Mouse (Mus musculus) thymus, adult 18-20 months (tissue): ENCODE results near the gene Olfr1140.

ENCODE experiments used
- DNase-seq, 2 experiments: peaks; one replicate each; pipeline ENCODE4 v3.0.0; 2022; ENCODE audit warnings: mixed read lengths in 2 of 2

Gene Olfr1140

DNA sequence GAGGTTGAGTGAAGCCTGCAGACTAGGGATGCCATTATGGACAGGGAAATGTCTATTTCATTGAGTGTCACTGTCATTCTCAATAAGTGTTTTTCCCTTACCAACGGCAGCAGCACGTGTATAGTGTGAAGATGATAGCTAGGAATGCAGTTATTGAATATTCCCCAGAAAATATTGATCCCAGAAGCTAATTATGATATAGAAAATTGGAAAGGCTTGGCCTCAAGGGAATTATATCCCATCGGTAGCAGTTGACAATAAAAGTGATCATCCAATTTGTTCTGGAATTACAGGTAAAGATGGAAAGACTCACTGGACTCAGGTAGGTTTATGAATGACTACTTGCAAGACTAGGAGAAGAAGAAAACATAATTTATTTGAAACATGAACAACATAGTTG lies at the start of gene Olfr1140:
Olfr1140 (plus strand) TSS at position 301 of the 400 bp plus-strand sequence.
- DNase-seq = no peak

DNA sequence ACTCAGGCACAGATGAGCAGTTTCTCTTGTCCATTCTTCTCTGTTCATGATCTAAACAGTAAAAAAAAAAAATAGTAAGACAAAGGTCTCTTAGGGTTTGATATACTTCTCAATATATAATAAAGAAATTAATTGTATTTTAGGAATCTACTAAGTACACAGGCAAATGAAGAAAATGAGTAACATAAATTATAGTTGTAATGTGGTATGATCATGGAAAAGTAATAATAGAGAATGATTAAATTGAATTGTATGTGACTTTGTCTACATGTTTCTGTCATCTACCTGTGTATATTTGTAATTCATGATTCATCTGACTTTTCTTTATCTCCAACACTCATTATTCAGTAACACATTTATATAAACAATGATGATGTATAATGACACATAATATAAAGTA lies 49.7 kb upstream of the Olfr1140 start, which contains the start of gene Olfr1136:
Olfr1136 (minus strand) TSS at position 101 of the 400 bp plus-strand sequence.
- no peak for DNase-seq

GRCm38 (mm10) chr2:87713079-87713478 lies 30.5 kb upstream of the Olfr1140 start, which contains the start of gene Olfr1137:
Olfr1137 (minus strand) TSS chr2:87713179.
- DNase-seq = no peak

DNA sequence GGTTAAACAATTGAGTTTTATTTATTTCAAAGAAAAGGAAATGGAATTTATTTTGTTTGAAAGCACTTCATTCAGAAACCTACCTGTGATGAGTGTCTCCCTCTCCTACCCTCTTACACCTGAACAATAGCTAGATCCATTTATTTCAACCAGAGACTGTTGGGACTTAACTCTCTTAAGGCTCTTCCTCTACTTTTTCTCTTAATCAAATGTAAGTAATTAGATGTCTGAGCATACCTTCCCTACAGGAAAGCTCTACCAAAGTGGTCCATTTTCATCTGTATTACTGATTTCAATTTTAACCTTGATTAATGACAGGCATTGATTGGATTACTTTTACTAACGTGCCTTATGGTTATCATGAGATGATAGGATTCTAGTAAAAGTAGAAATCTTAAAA lies 3.7 kb upstream of the Olfr1140 start, which contains the start of gene Olfr1138:
Olfr1138 (minus strand) TSS at position 101 of the 400 bp plus-strand sequence.
- DNase-seq = no peak

DNA sequence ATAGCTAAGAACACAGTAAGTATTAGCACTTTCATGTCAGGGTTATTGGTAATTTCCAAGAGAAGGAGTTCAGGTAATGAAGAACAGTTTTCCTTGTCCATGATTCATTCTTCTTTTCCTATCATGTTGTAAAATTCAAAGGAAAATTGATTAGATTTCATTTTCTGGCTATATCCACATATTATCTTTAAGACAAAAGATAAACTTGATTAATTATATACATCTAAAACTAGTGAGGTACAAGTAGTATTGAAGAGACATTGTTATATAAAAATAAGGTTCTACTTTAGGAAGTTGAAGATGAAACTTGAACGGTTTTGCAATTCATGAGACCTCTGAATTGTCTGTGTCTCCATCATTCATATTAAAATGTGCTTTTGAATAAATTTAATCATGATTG lies 10.3 kb downstream of the Olfr1140 start, which contains the start of gene Olfr1141:
Olfr1141 (minus strand) TSS at position 101 of the 400 bp plus-strand sequence.
- DNase-seq = no peak

GRCm38 (mm10) chr2:87776143-87776542 lies 32.6 kb downstream of the Olfr1140 start:
- DNase-seq = no peak

- DNase-seq = no peak
Observed at GRCm38 (mm10) chr2:87779183-87779582, 35.6 kb downstream of the Olfr1140 start, which contains the start of gene Olfr152. Olfr152 (plus strand) TSS chr2:87779483.
